Mouse (Mus musculus): Measurements from ENCODE around the gene Flt1. TPM values are rescaled to one million over a fixed set of nuclear protein-coding genes. Genes with fewer than 3 reads are reported as not detected.
A peak's percentile ranks its signal among the peaks of the same experiment; 100 is the strongest.

Flt1 gene
- 11.2 and 11.6 TPM in 2 replicates for polyA plus RNA-seq (2014; fragmentation: Nextera tagmentation; extraction: Ambion mirVana)

DNA sequence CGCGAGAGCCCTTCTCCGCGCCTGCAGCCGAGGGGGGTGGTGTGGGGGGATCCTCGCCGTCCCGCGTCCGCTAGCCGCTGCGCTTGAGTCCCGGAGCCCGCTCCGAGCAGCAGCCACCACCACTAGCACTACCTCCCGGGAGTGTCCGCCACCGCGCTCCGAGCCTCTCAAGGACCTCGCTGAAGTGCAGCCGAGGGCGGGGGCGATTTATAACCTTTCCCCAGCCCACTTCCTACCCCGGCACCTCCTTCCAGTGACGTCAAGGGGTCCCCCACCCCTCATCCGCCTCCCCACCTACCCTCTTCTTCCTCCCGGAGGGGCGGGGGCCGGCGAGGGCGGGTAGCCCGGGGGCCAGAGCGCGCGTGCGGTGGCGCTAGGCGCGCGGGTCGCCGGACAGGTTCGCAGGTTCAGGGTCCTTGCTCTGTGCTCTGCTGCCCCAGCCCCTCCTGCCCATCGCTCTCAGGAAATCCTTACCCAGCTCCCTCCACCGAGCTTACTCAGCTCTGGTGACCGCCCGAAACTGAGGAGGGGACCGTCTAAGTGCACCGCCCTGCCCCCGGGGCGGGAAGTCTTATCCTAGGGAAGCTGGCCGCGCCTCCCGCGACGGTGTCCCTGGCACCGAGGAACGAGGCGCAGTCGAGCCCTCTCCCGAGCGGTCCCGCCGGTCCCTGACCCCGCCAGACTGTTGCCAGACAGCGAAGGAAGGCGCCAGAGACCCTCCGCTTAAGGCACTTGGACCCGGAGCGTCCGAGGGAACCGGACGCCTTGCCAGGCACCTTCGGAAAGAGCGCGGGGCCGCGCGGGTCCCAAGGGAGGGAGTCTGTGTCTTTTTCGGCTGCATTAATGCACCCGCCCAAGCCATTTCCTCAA lies at the start of gene Flt1:
Gene Flt1 (minus strand): TSS at position 181 of the 870 bp plus-strand sequence.
- H3K9me3 ChIP-seq (ENCODE audit: control insufficient read depth, low read length): no peaks in the 10 kb centered on the region
- WGBS: under 1% methylated on average over 64 of the region's 82 CpGs
- DNase-seq (ENCODE audit: low spot score, missing footprints): peak; percentile 94
- no peak within 1 kb of the TSS for H3K27ac ChIP-seq (ENCODE audit: low read depth, low read length)
- H3K4me2 ChIP-seq: peak within 1 kb of the TSS; percentile 47
- H3K9ac ChIP-seq (ENCODE audit: low read length): peak within 1 kb of the TSS; percentile 33; the same call in 1 of the 2 replicates
- ATAC-seq (ENCODE audit: low FRiP score): peak; percentile 58
- no peaks in the 10 kb centered on the region for H3K36me3 ChIP-seq (ENCODE audit: control insufficient read depth, insufficient read depth, low read length)
- peak within 1 kb of the TSS; percentile 34 for H3K4me3 ChIP-seq (ENCODE audit: low read depth, low read length)
- H3K27me3 ChIP-seq (ENCODE audit: control insufficient read depth, insufficient read depth, low read length): peaks cover 72% of the 10 kb centered on the region
- H3K4me1 ChIP-seq (ENCODE audit: control insufficient read depth, insufficient read depth, low read length): peaks cover 14% of the 10 kb centered on the region

DNA sequence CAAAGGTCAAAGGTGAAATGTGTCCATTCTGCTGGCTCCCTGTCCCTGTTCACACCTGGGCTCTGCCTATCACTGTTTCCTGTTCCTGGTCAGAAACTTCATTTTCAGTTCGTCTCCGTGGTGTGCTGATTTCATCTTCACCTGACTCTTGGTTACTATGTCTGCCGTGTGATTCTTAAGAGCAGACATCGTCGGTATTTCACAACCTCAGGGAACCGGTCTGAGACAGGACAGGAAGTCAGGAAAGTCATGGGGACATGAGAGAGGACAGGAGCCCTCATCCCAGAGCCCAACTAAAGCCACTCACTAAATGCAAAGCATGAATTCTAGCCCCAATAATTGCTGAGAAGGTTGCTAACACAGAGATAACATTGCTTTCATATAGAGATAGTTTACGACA lies 49.4 kb upstream of the Flt1 start:
- no peak for ATAC-seq (ENCODE audit: low FRiP score)
- Histone ChIP-seq H3K4me3 (ENCODE audit: low read depth, low read length) (no peak overlapping the region), H3K36me3 (ENCODE audit: control insufficient read depth, insufficient read depth, low read length) (no peaks in the 10 kb centered on the region), H3K9me3 (ENCODE audit: control insufficient read depth, low read length) (no peaks in the 10 kb centered on the region; the same call in 1 of the 2 replicates), H3K27ac (ENCODE audit: low read depth, low read length) (no peak overlapping the region), H3K4me1 (ENCODE audit: control insufficient read depth, insufficient read depth, low read length) (no peaks in the 10 kb centered on the region), H3K4me2 (no peak overlapping the region), H3K27me3 (ENCODE audit: control insufficient read depth, insufficient read depth, low read length) (no peaks in the 10 kb centered on the region), H3K9ac (ENCODE audit: low read length) (no peak overlapping the region)
- 90% methylated on average over 7 of the region's 7 CpGs for WGBS
- DNase-seq (ENCODE audit: low spot score, missing footprints): no peak

DNA sequence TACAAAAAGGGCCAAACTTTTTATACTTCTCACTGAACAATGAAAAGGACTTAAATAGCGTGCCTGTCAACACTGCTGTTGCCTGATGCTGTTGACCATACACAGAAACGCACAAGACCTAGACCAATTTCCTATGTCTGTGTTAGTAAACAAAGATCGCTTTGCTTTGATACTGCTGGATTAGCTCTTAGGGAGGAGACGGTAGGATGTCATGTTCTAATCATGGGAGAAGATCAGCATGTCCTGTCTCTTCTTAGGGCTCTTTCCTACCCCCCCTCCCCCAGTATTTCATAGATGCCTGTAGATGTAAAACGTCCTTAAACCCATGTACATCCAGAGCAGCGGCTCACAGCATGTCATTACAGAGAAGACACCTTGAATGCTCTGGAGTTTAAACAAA lies 44.1 kb upstream of the Flt1 start:
- no peak for ATAC-seq (ENCODE audit: low FRiP score)
- Histone ChIP-seq H3K4me2 (no peak overlapping the region), H3K4me1 (ENCODE audit: control insufficient read depth, insufficient read depth, low read length) (no peaks in the 10 kb centered on the region), H3K9me3 (ENCODE audit: control insufficient read depth, low read length) (no peaks in the 10 kb centered on the region; the same call in 1 of the 2 replicates), H3K27ac (ENCODE audit: low read depth, low read length) (no peak overlapping the region), H3K4me3 (ENCODE audit: low read depth, low read length) (no peak overlapping the region), H3K9ac (ENCODE audit: low read length) (no peak overlapping the region), H3K36me3 (ENCODE audit: control insufficient read depth, insufficient read depth, low read length) (no peaks in the 10 kb centered on the region), H3K27me3 (ENCODE audit: control insufficient read depth, insufficient read depth, low read length) (no peaks in the 10 kb centered on the region)
- no peak for DNase-seq (ENCODE audit: low spot score, missing footprints)
- WGBS: 84% methylated on average over 6 of the region's 6 CpGs

DNA sequence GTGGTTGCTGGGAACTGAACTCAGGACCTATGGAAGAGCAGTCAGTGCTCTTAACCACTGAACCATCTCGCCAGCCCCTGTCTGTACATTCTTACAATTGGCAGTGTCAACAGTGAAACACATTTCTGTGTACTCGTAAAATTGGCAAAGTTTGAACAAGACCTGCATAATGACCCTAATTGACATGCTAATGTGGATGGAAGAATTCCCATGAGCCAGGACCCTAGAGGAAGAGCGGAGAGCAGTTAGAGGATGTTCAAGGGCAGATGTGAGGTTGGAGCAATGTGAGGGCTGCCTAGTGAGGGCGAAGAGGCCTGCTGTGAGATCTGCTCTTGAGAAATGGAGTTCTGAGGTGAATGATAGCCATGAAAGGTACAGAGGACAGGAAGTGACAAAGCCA lies 38.2 kb upstream of the Flt1 start:
- no peaks in the 10 kb centered on the region for H3K36me3 ChIP-seq (ENCODE audit: control insufficient read depth, insufficient read depth, low read length)
- no peaks in the 10 kb centered on the region for H3K9me3 ChIP-seq (ENCODE audit: control insufficient read depth, low read length)
- H3K4me3 ChIP-seq (ENCODE audit: low read depth, low read length): no peak overlapping the region
- no peaks in the 10 kb centered on the region for H3K27me3 ChIP-seq (ENCODE audit: control insufficient read depth, insufficient read depth, low read length)
- ATAC-seq (ENCODE audit: low FRiP score) (no peak), DNase-seq (ENCODE audit: low spot score, missing footprints) (no peak)
- peaks cover 8% of the 10 kb centered on the region for H3K4me1 ChIP-seq (ENCODE audit: control insufficient read depth, insufficient read depth, low read length)
- WGBS: 89% methylated on average over 4 of the region's 4 CpGs
- H3K27ac ChIP-seq (ENCODE audit: low read depth, low read length): no peak overlapping the region
- H3K4me2 ChIP-seq: no peak overlapping the region
- H3K9ac ChIP-seq (ENCODE audit: low read length): no peak overlapping the region

DNA sequence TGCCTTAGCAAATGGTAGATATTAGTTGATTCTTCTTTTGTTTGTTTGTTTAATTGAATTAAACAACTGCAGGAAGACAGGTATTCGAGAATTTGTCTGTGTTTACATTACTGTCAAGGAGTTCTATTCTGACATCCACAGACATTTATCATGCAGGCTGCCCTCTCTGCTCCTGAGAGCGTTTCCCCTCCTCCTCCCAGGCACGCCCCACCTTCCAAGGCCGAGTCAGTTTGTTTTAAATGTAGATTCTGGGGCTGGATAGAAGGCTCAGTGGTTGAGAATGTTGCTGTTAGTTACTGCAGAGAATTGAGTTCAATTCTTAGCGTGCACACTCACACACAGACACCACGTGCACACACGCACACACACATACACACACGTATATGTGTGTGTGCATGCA lies 36.2 kb upstream of the Flt1 start:
- Histone ChIP-seq H3K27me3 (ENCODE audit: control insufficient read depth, insufficient read depth, low read length) (no peaks in the 10 kb centered on the region), H3K36me3 (ENCODE audit: control insufficient read depth, insufficient read depth, low read length) (no peaks in the 10 kb centered on the region), H3K4me2 (no peak overlapping the region), H3K4me1 (ENCODE audit: control insufficient read depth, insufficient read depth, low read length) (peaks cover 8% of the 10 kb centered on the region), H3K4me3 (ENCODE audit: low read depth, low read length) (no peak overlapping the region), H3K9ac (ENCODE audit: low read length) (no peak overlapping the region), H3K9me3 (ENCODE audit: control insufficient read depth, low read length) (no peaks in the 10 kb centered on the region), H3K27ac (ENCODE audit: low read depth, low read length) (no peak overlapping the region)
- 23% methylated on average over 8 of the region's 8 CpGs for WGBS
- ATAC-seq (ENCODE audit: low FRiP score) (no peak), DNase-seq (ENCODE audit: low spot score, missing footprints) (no peak)

DNA sequence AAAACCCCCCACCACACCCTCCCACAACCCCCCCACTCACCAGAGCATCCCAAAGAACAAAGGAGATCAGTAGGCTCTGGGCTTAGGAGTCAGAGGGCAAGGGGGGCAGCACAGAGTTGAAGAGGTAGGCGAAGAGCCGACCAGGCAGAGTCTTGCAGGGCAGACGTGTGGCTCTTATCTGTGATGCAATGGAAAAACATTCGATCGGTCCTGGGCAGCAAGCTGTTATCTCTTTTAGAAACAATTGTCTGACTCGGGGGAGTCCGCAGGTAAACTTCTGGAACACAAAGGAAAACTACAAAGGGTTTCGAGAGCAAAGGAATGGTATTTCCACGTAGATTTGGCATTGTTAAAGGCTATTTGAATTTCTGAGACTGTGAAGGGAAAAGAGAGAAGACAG lies 35.5 kb upstream of the Flt1 start:
- Histone ChIP-seq H3K27ac (ENCODE audit: low read depth, low read length) (no peak overlapping the region), H3K4me1 (ENCODE audit: control insufficient read depth, insufficient read depth, low read length) (peaks cover 8% of the 10 kb centered on the region), H3K9ac (ENCODE audit: low read length) (no peak overlapping the region), H3K4me2 (no peak overlapping the region), H3K4me3 (ENCODE audit: low read depth, low read length) (no peak overlapping the region), H3K27me3 (ENCODE audit: control insufficient read depth, insufficient read depth, low read length) (no peaks in the 10 kb centered on the region), H3K36me3 (ENCODE audit: control insufficient read depth, insufficient read depth, low read length) (no peaks in the 10 kb centered on the region), H3K9me3 (ENCODE audit: control insufficient read depth, low read length) (no peaks in the 10 kb centered on the region)
- ATAC-seq (ENCODE audit: low FRiP score) (no peak), DNase-seq (ENCODE audit: low spot score, missing footprints) (no peak)
- 2% methylated on average over 9 of the region's 9 CpGs for WGBS

DNA sequence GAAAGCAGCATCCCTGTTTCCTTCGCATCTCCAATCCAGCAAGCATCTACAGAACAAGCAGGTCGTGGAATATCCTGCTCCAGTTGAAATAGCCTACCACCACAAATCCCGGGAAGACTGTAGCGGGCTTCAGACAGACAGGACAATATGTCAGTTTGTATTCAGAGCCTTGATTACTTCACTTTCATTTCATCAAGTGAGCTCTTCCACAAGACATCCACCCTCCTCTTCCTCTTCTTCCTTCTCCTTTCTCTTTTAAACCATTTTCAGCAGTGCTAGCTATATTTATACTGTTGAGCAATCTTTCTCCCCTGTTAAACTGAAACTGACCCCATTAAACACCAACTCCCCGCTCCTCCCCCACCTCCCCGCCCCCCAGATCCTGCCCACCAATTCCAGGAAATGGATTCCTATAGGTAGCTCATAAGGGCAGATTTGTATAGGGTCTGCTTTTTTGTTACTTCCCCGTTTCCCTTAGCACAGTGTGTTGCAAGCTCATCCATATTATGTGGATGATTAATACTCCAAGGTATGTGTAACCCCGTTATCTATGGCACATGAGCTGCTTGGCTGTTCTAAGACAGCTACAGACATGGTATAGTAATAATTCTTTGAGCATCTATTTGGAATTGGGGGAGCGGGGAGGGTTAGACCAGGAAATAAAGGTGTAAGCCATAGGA lies 33.0 kb upstream of the Flt1 start:
- no peaks in the 10 kb centered on the region for H3K9me3 ChIP-seq (ENCODE audit: control insufficient read depth, low read length)
- H3K4me1 ChIP-seq (ENCODE audit: control insufficient read depth, insufficient read depth, low read length): peaks cover 8% of the 10 kb centered on the region
- DNase-seq (ENCODE audit: low spot score, missing footprints) (no peak), ATAC-seq (ENCODE audit: low FRiP score) (no peak)
- no peaks in the 10 kb centered on the region for H3K27me3 ChIP-seq (ENCODE audit: control insufficient read depth, insufficient read depth, low read length)
- no peak overlapping the region for H3K27ac ChIP-seq (ENCODE audit: low read depth, low read length)
- 81% methylated on average over 9 of the region's 9 CpGs for WGBS
- H3K4me2 ChIP-seq: no peak overlapping the region
- H3K4me3 ChIP-seq (ENCODE audit: low read depth, low read length): no peak overlapping the region
- H3K36me3 ChIP-seq (ENCODE audit: control insufficient read depth, insufficient read depth, low read length): no peaks in the 10 kb centered on the region
- no peak overlapping the region for H3K9ac ChIP-seq (ENCODE audit: low read length)

DNA sequence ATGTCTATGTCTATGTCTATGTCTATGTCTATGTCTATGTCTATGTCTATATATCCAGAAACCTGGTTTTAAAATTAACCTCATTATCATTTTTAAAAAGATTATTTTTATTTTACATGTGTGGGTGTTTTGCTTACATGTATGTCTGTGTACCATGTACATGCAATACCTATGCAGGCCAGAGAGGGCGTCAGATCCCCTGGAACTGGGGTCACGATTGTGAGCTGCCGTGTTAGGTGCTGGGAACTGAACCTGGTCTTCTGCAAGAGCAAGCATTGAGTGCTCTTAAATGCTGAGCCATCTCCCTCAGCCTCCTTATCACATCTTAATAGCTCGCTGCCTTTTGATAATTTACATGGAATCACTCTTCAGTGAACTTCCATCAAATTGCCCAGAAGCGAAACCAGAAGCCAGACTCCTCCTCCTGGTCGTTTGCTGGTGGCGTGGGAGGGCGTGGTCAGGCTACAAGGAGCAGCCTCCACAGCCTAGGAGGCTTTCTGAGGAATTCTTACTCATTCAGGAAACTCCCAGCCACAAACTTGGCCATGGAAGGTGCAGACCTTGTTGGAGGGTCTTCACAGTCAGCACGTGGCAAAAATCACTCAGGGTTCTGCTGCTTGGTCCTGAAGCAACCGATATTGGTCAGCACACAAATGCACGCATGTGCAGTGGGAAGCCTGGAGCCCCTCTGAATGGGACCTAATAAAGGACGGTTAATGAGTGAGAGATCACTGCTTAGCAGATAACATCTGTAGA lies 32.2 kb upstream of the Flt1 start:
- no peak overlapping the region for H3K4me3 ChIP-seq (ENCODE audit: low read depth, low read length)
- H3K27me3 ChIP-seq (ENCODE audit: control insufficient read depth, insufficient read depth, low read length): peaks cover 4% of the 10 kb centered on the region; the same call in 1 of the 2 replicates
- H3K9me3 ChIP-seq (ENCODE audit: control insufficient read depth, low read length): no peaks in the 10 kb centered on the region
- no peak overlapping the region for H3K27ac ChIP-seq (ENCODE audit: low read depth, low read length)
- H3K36me3 ChIP-seq (ENCODE audit: control insufficient read depth, insufficient read depth, low read length): no peaks in the 10 kb centered on the region
- no peak for DNase-seq (ENCODE audit: low spot score, missing footprints)
- peaks cover 8% of the 10 kb centered on the region for H3K4me1 ChIP-seq (ENCODE audit: control insufficient read depth, insufficient read depth, low read length)
- WGBS: 71% methylated on average over 12 of the region's 12 CpGs
- H3K9ac ChIP-seq (ENCODE audit: low read length): no peak overlapping the region
- ATAC-seq (ENCODE audit: low FRiP score): no peak
- H3K4me2 ChIP-seq: no peak overlapping the region
